Mouse (Mus musculus): ENCODE measurements around the gene Eif1. TPM values are rescaled to one million over a fixed set of nuclear protein-coding genes. Genes with fewer than 3 reads are reported as not detected.

The Eif1 gene
- 1,595 and 1,677 TPM in 2 replicates for polyA plus RNA-seq (2015; fragmentation: Nextera tagmentation; extraction: Ambion mirVana)

DNA sequence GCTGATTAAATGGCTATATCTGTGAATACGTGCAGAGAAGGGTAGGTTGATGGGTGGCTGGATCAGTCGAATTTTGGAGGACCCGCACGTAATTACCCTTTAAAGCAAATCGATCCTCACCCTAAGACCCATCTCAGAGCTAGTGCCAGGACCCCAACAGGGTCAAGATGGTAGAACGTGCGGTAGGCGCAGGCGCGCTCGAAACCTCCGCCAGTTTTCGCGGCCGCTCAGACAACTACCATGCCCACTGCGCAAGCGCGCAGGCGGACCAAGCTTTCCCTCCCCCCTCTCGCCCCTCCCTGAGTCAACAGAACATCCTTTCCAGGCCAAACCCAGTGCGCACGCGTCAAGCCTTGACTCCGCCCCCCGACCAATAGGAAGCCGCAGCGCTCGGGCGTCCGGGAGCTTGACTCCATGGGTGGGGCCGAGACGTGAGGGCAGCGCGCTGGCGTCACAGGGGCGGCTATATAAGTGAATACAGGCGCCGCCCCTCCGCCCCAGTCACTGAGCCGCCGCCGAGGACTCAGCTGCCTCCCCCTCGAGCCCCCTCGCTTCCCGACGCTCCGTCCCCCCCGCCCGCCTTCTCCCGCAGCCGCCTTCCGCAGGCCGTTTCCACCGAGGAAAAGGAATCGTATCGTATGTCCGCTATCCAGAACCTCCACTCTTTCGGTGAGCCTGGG is at the start of gene Eif1:
Gene Eif1, plus strand, starts transcription at position 394 of the 680 bp plus-strand sequence.
- peak within 1 kb of the TSS; percentile 85 for H3K4me2 ChIP-seq
- peak within 1 kb of the TSS; percentile 95 for H3K9ac ChIP-seq
- WGBS: 1% methylated on average over 56 of the region's 58 CpGs
- ATAC-seq: peak; percentile 93
- H3K4me1 ChIP-seq: peaks cover 13% of the 10 kb centered on the region
- H3K9me3 ChIP-seq (replicated peaks): no peaks in the 10 kb centered on the region
- H3K4me3 ChIP-seq: peak within 1 kb of the TSS; percentile 75
- H3K27ac ChIP-seq: peak within 1 kb of the TSS; percentile 95
- H3K36me3 ChIP-seq (ENCODE audit: poor library complexity, severe bottlenecking): peaks cover 23% of the 10 kb centered on the region
- no peaks in the 10 kb centered on the region for H3K27me3 ChIP-seq

DNA sequence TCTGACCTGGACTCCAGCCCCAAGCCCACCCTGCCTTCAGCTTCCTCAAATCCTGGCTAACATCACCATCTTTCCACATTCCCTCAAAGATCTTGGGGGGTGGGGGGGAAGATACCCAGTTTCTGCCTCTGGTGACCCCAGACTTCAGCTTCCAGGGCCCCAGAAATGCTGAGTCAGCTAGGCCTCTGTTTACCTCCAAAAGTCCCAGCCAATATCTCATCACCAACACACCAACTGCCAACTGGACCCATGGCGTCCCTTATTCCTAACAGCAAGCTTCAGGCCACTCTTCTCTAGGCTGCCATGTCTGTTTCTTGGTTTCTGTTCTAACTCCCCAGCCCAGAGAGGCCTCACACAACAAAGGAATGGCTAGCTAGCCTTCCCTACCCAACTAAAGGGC is 47.8 kb upstream of the Eif1 start:
- 86% methylated on average over 1 of the region's 1 CpGs for WGBS
- Histone ChIP-seq H3K36me3 (ENCODE audit: poor library complexity, severe bottlenecking) (no peaks in the 10 kb centered on the region), H3K4me1 (peaks cover 6% of the 10 kb centered on the region; the same call in 1 of the 2 replicates), H3K4me3 (no peak overlapping the region), H3K9me3 (replicated peaks) (no peaks in the 10 kb centered on the region), H3K4me2 (no peak overlapping the region), H3K9ac (no peak overlapping the region), H3K27ac (no peak overlapping the region), H3K27me3 (0 out of 2 replicates have a peak, but pooled peaks cover 4% of the 10 kb centered on the region)
- no peak for ATAC-seq

DNA sequence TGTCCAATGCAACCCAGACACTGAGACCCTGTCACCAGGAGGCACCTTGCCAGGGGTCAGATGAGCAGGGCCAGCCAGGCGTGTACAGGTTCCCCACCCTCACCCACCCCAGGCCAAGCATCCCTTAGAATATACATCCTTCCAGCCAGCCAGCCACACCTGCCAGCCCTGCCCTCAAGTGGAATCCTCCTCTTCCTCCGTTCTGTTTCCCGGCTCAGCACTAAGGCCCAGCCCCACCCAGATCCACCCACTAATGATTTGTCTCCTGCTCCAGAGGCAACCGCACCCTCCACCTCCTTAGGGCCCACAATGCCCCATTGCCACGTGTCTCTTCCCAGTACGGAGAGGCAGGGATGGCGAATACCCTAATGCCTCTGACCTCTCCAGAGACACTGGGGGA is 45.0 kb upstream of the Eif1 start:
- no peak overlapping the region for H3K27ac ChIP-seq
- H3K4me1 ChIP-seq: peaks cover 6% of the 10 kb centered on the region; the same call in 1 of the 2 replicates
- H3K4me3 ChIP-seq: no peak overlapping the region
- H3K9ac ChIP-seq: no peak overlapping the region
- H3K27me3 ChIP-seq: no peaks in the 10 kb centered on the region
- no peak overlapping the region for H3K4me2 ChIP-seq
- WGBS: 71% methylated on average over 7 of the region's 7 CpGs
- H3K36me3 ChIP-seq (ENCODE audit: poor library complexity, severe bottlenecking): no peaks in the 10 kb centered on the region
- no peak for ATAC-seq
- H3K9me3 ChIP-seq (replicated peaks): no peaks in the 10 kb centered on the region

DNA sequence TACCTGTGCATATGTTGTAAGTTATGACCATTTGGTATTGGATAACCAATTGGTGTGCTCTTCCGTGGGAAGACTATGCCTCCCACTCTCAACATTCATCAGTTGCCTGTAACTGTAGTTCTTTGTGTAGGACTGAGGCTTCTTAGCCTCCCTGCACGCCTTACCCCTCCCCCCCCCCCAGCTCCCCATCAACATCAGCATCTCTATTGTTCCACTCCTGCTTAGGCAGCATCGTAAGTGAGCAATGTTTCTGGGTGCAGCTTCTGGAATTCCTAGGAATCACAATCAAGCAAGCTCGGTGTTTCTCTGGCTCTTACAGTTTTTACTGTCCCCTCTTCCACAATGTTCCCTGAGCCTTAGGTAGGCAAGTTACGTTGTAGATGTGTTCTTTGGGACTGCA is 44.2 kb upstream of the Eif1 start:
- no peak for ATAC-seq
- Histone ChIP-seq H3K27me3 (no peaks in the 10 kb centered on the region), H3K4me3 (no peak overlapping the region), H3K36me3 (ENCODE audit: poor library complexity, severe bottlenecking) (no peaks in the 10 kb centered on the region), H3K9ac (no peak overlapping the region), H3K4me2 (no peak overlapping the region), H3K27ac (no peak overlapping the region), H3K4me1 (peaks cover 6% of the 10 kb centered on the region; the same call in 1 of the 2 replicates), H3K9me3 (replicated peaks) (no peaks in the 10 kb centered on the region)
- 37% methylated on average over 5 of the region's 5 CpGs for WGBS

DNA sequence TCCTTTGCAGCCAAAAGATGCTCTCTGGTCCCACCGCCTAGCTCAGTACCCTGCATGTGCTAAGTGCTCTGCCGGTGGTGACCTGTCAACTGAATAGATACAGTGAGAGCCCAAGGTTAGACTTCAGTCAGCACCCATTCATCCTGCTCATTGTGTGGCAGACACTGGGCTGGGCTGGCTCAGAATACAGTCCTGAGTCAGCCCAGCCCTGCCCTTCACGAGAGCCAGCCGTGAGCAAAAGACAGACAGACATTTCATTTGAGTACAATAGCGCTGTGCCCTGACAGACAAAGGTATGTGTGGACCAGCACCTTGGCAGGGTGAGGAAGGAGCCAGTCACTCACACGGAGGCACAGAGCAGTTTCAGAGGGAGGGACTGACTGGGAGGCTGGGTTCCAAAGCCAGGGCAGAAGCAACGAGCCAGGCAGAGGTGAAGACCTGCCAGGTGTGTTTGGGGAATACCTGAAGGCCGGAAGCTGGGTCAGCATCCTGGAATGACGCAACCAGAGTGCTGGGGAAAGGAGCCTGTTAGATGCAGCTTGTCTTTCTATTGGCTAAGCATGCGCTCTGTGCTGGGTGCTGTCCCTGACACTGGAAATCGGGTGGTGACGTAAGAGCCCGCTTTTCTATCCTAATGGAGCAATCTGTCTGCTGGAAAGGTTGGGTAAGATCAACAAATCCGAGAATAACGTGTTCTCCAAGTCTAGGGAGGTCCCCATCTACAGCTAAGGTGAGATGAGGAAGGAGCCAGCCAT is 41.8 kb upstream of the Eif1 start:
- ATAC-seq: no peak

DNA sequence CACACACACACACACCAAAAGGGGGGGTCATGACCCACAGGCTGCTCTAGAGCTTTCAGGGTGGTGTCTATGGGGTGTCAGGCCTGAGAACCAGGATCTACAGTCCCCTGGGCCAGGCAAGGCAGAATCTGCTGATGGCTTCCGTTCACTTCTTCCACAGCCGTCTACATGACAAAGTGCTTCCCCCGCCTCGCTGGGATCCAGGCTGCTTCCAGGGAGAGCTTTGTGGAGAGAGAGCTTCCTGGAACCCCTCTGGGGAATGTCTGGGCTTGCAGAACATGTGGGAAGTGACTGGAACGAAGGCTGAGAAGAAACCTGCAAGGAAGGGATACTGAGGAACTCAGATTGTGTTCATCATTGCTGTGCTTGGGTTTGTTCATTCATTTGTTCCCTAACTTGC is 40.9 kb upstream of the Eif1 start:
- ATAC-seq: no peak

More for the DNA sequence above, 41.8 kb upstream of the Eif1 start:
- WGBS: 73% methylated on average over 15 of the region's 15 CpGs
- Histone ChIP-seq H3K36me3 (ENCODE audit: poor library complexity, severe bottlenecking) (no peaks in the 10 kb centered on the region), H3K4me3 (no peak overlapping the region), H3K4me2 (no peak overlapping the region), H3K9ac (no peak overlapping the region), H3K4me1 (peaks cover 11% of the 10 kb centered on the region; the same call in 1 of the 2 replicates), H3K27ac (no peak overlapping the region), H3K27me3 (no peaks in the 10 kb centered on the region), H3K9me3 (replicated peaks) (no peaks in the 10 kb centered on the region)

DNA sequence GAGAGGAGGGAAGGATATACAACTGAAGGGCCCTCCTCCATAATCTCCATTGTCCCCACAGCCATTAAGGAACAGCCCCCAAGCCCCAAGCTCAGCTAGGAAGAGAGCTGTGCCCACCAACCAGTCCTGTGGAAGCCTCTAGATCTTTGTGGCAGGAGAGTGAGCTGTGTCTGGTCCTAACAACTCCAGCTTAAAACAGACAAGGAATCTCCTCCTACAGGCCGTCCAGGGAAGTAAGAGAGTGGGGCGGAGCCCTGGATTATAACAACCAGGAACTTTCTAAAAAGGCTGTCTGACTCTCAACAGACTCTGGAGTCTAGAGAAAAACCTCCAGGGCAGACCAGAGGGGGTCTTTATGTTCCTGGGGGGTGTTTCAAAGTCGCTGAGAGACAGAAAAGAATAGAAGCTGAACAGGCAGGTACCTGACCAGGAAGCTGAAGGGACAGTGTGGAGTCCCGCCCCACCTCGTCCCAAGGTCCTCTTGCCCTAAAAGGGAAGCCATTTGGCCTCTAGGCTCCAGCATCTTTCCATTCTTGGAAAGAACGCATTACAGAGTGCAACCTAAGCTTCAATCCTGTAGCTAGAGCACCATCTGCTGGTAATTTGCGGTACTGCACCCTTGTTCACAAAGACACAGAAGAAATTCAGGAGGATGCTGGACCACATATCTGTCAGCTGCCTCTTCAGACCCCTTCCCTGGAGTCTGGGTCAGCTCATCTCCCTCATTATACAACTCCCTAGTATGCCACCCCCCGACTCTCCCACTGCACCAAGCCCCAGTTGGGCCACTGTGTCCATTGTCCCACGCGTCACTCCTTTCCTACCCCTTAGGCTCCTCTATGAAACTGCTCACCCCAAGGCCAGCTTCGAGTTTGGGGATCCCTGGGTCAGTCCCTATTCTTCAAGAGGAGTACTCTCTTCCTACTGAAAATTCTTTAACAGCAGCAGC is 37.8 kb upstream of the Eif1 start:
- peak overlapping the region; percentile 5; the same call in 1 of the 2 replicates for H3K9ac ChIP-seq
- no peaks in the 10 kb centered on the region for H3K27me3 ChIP-seq
- no peaks in the 10 kb centered on the region for H3K36me3 ChIP-seq (ENCODE audit: poor library complexity, severe bottlenecking)
- H3K4me1 ChIP-seq: peaks cover 9% of the 10 kb centered on the region; the same call in 1 of the 2 replicates
- H3K4me2 ChIP-seq: no peak overlapping the region
- ATAC-seq: peak; percentile 78
- no peak overlapping the region for H3K27ac ChIP-seq
- no peaks in the 10 kb centered on the region for H3K9me3 ChIP-seq (replicated peaks)
- WGBS: 20% methylated on average over 11 of the region's 11 CpGs
- no peak overlapping the region for H3K4me3 ChIP-seq

More for the DNA sequence above, 40.9 kb upstream of the Eif1 start:
- Histone ChIP-seq H3K4me3 (no peak overlapping the region), H3K36me3 (ENCODE audit: poor library complexity, severe bottlenecking) (no peaks in the 10 kb centered on the region), H3K9ac (no peak overlapping the region), H3K27me3 (no peaks in the 10 kb centered on the region), H3K4me1 (peaks cover 11% of the 10 kb centered on the region; the same call in 1 of the 2 replicates), H3K9me3 (replicated peaks) (no peaks in the 10 kb centered on the region), H3K4me2 (no peak overlapping the region), H3K27ac (no peak overlapping the region)
- 68% methylated on average over 5 of the region's 5 CpGs for WGBS

DNA sequence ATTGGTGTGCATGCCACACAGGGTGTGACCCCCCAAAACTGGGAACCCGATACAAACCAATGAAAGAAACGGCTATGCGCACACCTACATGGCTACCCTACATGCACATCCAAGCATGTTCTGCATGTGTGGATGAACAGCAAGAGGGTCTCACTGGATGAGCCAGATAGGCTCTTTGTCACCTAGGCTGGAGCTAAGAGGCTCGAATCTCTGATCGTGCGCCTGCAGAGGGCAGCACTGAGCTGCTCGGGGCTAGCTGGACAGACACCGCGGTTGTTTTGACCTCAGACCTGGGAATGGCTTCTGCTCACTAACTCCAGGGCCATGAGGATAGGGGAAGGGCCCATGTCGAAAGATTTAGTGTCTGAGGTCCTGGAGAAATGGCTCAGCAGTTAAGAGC is 37.1 kb upstream of the Eif1 start:
- Histone ChIP-seq H3K27me3 (no peaks in the 10 kb centered on the region), H3K4me3 (no peak overlapping the region), H3K36me3 (ENCODE audit: poor library complexity, severe bottlenecking) (no peaks in the 10 kb centered on the region), H3K9me3 (replicated peaks) (no peaks in the 10 kb centered on the region), H3K27ac (no peak overlapping the region), H3K9ac (no peak overlapping the region), H3K4me2 (no peak overlapping the region), H3K4me1 (peaks cover 11% of the 10 kb centered on the region; the same call in 1 of the 2 replicates)
- WGBS: 25% methylated on average over 10 of the region's 10 CpGs
- ATAC-seq: peak; percentile 77

DNA sequence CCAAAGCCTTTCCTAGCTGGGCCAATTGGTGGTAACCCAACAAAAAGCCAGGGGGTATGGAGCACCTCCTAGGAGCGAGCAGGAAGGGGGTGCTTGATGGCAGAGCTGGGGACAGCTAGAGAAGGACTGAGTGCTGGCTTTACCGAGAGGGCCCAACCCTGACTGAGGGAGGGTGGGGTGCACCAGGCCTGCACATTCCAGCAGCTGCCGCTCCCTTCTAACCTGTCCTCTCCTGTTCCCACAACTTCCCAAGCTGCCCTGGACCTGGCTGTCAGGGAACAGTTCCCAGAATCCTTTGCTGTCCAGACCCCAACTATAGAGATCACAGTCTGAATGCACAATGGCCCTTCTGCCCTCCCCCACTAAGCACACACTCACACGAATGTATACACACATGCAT is 34.7 kb upstream of the Eif1 start:
- Histone ChIP-seq H3K36me3 (ENCODE audit: poor library complexity, severe bottlenecking) (no peaks in the 10 kb centered on the region), H3K27ac (no peak overlapping the region), H3K4me3 (no peak overlapping the region), H3K27me3 (no peaks in the 10 kb centered on the region), H3K4me1 (peaks cover 11% of the 10 kb centered on the region), H3K9me3 (replicated peaks) (no peaks in the 10 kb centered on the region), H3K9ac (no peak overlapping the region), H3K4me2 (no peak overlapping the region)
- ATAC-seq: no peak
- 82% methylated on average over 4 of the region's 4 CpGs for WGBS

DNA sequence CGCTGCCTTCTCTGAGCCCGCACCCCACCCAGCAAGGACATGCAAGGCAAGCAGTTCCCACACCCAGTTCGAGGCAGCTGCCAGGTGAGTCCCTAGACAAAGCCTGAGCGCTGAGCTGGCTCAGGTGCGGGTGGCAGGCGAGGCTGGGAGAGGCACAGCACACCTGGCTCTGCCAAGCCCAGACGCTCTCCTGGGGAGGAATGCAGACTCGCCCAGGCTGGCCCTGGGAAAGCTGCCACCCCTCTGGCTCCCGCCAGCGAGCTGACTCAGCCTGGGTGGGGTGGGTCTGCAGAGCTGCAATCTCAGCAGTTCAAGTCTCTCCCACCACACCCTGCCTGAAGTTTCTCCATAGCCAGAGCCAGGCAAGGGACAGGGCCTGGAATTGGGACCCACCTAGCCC is 32.7 kb upstream of the Eif1 start:
- Histone ChIP-seq H3K27ac (no peak overlapping the region), H3K4me2 (no peak overlapping the region), H3K36me3 (ENCODE audit: poor library complexity, severe bottlenecking) (no peaks in the 10 kb centered on the region), H3K9ac (peak overlapping the region; percentile 28; the same call in 1 of the 2 replicates), H3K9me3 (replicated peaks) (no peaks in the 10 kb centered on the region), H3K27me3 (no peaks in the 10 kb centered on the region), H3K4me1 (peaks cover 19% of the 10 kb centered on the region), H3K4me3 (no peak overlapping the region)
- ATAC-seq: no peak
- WGBS: 22% methylated on average over 10 of the region's 10 CpGs

DNA sequence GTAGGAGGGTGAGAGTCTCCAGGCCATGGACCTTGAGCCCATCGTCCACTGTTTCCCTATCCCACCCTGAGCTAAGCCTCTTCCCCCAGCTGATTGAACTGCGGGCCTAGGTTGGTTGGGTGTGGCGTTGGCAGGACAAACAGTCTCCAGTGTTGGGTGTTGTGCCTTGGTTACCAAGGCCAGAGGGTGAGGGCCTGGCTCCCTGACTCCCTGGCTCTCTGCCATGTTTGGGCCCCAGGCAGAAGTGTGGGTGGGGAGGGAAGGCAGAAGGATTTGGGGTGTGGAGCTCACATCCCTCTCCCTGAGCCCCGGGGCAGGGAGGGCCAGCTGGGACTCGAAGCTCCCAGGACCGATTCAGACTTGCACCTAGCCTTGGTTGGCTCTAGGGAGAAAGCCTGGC is 30.7 kb upstream of the Eif1 start:
- no peak overlapping the region for H3K9ac ChIP-seq
- no peak for ATAC-seq
- H3K4me2 ChIP-seq: no peak overlapping the region
- no peak overlapping the region for H3K27ac ChIP-seq
- no peaks in the 10 kb centered on the region for H3K9me3 ChIP-seq (replicated peaks)
- no peaks in the 10 kb centered on the region for H3K27me3 ChIP-seq
- H3K4me3 ChIP-seq: no peak overlapping the region
- H3K4me1 ChIP-seq: peaks cover 25% of the 10 kb centered on the region
- H3K36me3 ChIP-seq (ENCODE audit: poor library complexity, severe bottlenecking): no peaks in the 10 kb centered on the region
- WGBS: 90% methylated on average over 6 of the region's 6 CpGs

Measured in forebrain, embryonic 13.5 days (tissue).